Mouse (Mus musculus) retina, adult 2 months (tissue): ENCODE data around the gene Gm8947.
A peak's percentile ranks its signal among the peaks of the same experiment; 100 is the strongest.
"Not testable (repeated sequence)": the region's sequence is repeated elsewhere in the genome, so short reads cannot be mapped to it uniquely, and the experiment has no call there.

ENCODE experiments used
- DNase-seq: peaks from one replicate; pipeline ENCODE4 v3.0.0-alpha.2; 2012; ENCODE audit warnings: low read depth, low spot score

Gm8947 gene

GRCm38 (mm10) chr1:151192075-151192474 is at the start of gene Gm8947:
Gene Gm8947 (plus strand): TSS chr1:151192376.
- not testable (repeated sequence) for DNase-seq

- no peak for DNase-seq
Observed at GRCm38 (mm10) chr1:151144471-151145146, 47.6 kb upstream of the Gm8947 start.

- no peak for DNase-seq
Observed at GRCm38 (mm10) chr1:151147801-151148200, 44.4 kb upstream of the Gm8947 start.

- DNase-seq, result no peak
Observed at GRCm38 (mm10) chr1:151150211-151150610, 42.0 kb upstream of the Gm8947 start.

- no peak for DNase-seq
Observed at GRCm38 (mm10) chr1:151151089-151151488, 41.1 kb upstream of the Gm8947 start.

GRCm38 (mm10) chr1:151153056-151153652 is 39.0 kb upstream of the Gm8947 start:
- no peak for DNase-seq

GRCm38 (mm10) chr1:151154131-151154530 is 38.0 kb upstream of the Gm8947 start:
- DNase-seq, result not testable (repeated sequence)

GRCm38 (mm10) chr1:151156129-151156528 is 36.0 kb upstream of the Gm8947 start:
- no peak for DNase-seq

GRCm38 (mm10) chr1:151156777-151157632 is 35.2 kb upstream of the Gm8947 start:
- no peak for DNase-seq

- peak; percentile 11 for DNase-seq
Observed at GRCm38 (mm10) chr1:151157963-151158856, 34.0 kb upstream of the Gm8947 start.

- DNase-seq, result no peak
Observed at GRCm38 (mm10) chr1:151158857-151159510, 33.2 kb upstream of the Gm8947 start.

GRCm38 (mm10) chr1:151166031-151166430 is 26.1 kb upstream of the Gm8947 start:
- DNase-seq, result no peak

- no peak for DNase-seq
Observed at GRCm38 (mm10) chr1:151167297-151168047, 24.7 kb upstream of the Gm8947 start.

GRCm38 (mm10) chr1:151168637-151169036 is 23.5 kb upstream of the Gm8947 start:
- no peak for DNase-seq

- DNase-seq, result no peak
Observed at GRCm38 (mm10) chr1:151171572-151172461, 20.4 kb upstream of the Gm8947 start.

GRCm38 (mm10) chr1:151177030-151177936 is 14.9 kb upstream of the Gm8947 start:
- no peak for DNase-seq

GRCm38 (mm10) chr1:151177937-151178271 is 14.3 kb upstream of the Gm8947 start:
- DNase-seq, result no peak

- DNase-seq, result no peak
Observed at GRCm38 (mm10) chr1:151178505-151179083, 13.6 kb upstream of the Gm8947 start.
